Mouse (Mus musculus) urinary bladder, postnatal 4 days (tissue): Measurements from ENCODE around the gene Tmem11.

Experiments
- DNase-seq, 2 experiments: peaks; one replicate each; pipeline ENCODE4 v3.0.0; 2021 to 2022; ENCODE audit warnings: low spot score in 2 of 2

Tmem11 gene

GRCm38 (mm10) chr11:60878675-60879294 is at the start of gene Tmem11:
Gene Tmem11, minus strand, starts transcription at chr11:60879272.
- peak; percentile 94 to 95 for DNase-seq

GRCm38 (mm10) chr11:60927264-60927663 is 48.2 kb upstream of the Tmem11 start:
- peak; percentile 79 to 91 for DNase-seq

- DNase-seq: no peak
Measured at GRCm38 (mm10) chr11:60924981-60925380, 45.9 kb upstream of the Tmem11 start.

GRCm38 (mm10) chr11:60924498-60924897 is 45.4 kb upstream of the Tmem11 start:
- no peak for DNase-seq

- DNase-seq: no peak
Measured at GRCm38 (mm10) chr11:60922964-60923363, 43.9 kb upstream of the Tmem11 start.

- DNase-seq: no peak
Measured at GRCm38 (mm10) chr11:60922195-60922594, 43.1 kb upstream of the Tmem11 start.

GRCm38 (mm10) chr11:60920021-60920420 is 40.9 kb upstream of the Tmem11 start:
- no peak for DNase-seq

GRCm38 (mm10) chr11:60915201-60915600 is 36.1 kb upstream of the Tmem11 start:
- no peak for DNase-seq

GRCm38 (mm10) chr11:60914491-60914890 is 35.4 kb upstream of the Tmem11 start, which contains the start of gene Natd1:
Gene Natd1, minus strand, starts transcription at chr11:60914750.
- no peak for DNase-seq

GRCm38 (mm10) chr11:60913301-60914196 is 34.5 kb upstream of the Tmem11 start:
- peak; percentile 84 to 90 for DNase-seq

GRCm38 (mm10) chr11:60912525-60912973 is 33.5 kb upstream of the Tmem11 start:
- DNase-seq: no peak

GRCm38 (mm10) chr11:60909626-60910025 is 30.6 kb upstream of the Tmem11 start:
- no peak for DNase-seq

- DNase-seq: no peak
Measured at GRCm38 (mm10) chr11:60908073-60908472, 29.0 kb upstream of the Tmem11 start.

- DNase-seq: no peak
Measured at GRCm38 (mm10) chr11:60906449-60906848, 27.4 kb upstream of the Tmem11 start.

GRCm38 (mm10) chr11:60905407-60906120 is 26.5 kb upstream of the Tmem11 start:
- no peak for DNase-seq

- no peak for DNase-seq
Measured at GRCm38 (mm10) chr11:60903661-60904061, 24.6 kb upstream of the Tmem11 start.

GRCm38 (mm10) chr11:60902486-60902885 is 23.4 kb upstream of the Tmem11 start:
- DNase-seq: no peak

- DNase-seq: no peak
Measured at GRCm38 (mm10) chr11:60902001-60902400, 22.9 kb upstream of the Tmem11 start.

- no peak for DNase-seq
Measured at GRCm38 (mm10) chr11:60895915-60896314, 16.8 kb upstream of the Tmem11 start.

- no peak for DNase-seq
Measured at GRCm38 (mm10) chr11:60890744-60891143, 11.7 kb upstream of the Tmem11 start.

- no peak for DNase-seq
Measured at GRCm38 (mm10) chr11:60890286-60890685, 11.2 kb upstream of the Tmem11 start.

GRCm38 (mm10) chr11:60889861-60890260 is 10.8 kb upstream of the Tmem11 start:
- no peak for DNase-seq
